ENCODE assay signal across 13 mouse cellular contexts in the genomic region with DNA sequence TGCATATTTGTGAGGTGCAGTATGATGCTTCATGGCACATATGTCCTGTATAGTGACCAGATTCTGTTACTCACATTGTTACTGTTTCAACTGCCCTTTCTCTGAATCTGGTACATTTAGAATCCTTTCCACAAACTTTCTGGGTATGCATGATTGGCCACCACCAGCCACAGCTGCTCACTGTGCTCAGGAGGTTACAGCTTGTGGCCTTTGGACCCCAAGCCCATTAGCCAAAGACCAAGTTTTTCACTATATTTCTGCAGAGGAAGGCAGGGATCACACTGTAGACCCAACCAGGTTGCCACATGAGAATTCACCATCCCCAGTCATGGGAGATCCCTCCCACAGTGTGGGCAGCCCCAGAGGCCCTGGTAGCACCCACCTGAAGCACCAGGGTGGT.
"Had no signal": no experiment of that assay in that cellular context is flagged by ENCODE, and none has a peak within 500 bp of the region (broad histone marks: within the 10 kb centered on the region; RNA-seq: fewer than 3 reads in every experiment).

No protein-coding gene starts in this region.

- H3K36me3 ChIP-seq: liver, embryonic 13.5 days had no signal

- H3K4me3 ChIP-seq: left cerebral cortex, adult 2 months; liver, embryonic 13.5 days; stomach, embryonic 15.5 days had no signal

- DNase-seq: layer of hippocampus, postnatal 36 days; liver, embryonic 13.5 days; lung, adult 2 months; lung, postnatal 14 days; lung, postnatal 4 days; midbrain, embryonic 14.5 days; thymus, postnatal 36 days had no signal

- H3K27me3 ChIP-seq: liver, embryonic 13.5 days; stomach, embryonic 15.5 days had no signal

- H3K4me2 ChIP-seq: liver, embryonic 13.5 days; midbrain, embryonic 11.5 days; stomach, embryonic 15.5 days had no signal

- H3K9ac ChIP-seq: liver, embryonic 13.5 days; stomach, embryonic 15.5 days had no signal

- H3K4me1 ChIP-seq: liver, embryonic 13.5 days; stomach, embryonic 15.5 days had no signal

- H3K27ac ChIP-seq: hindbrain, postnatal 0 days; left cerebral cortex, adult 2 months; liver, embryonic 13.5 days; stomach, embryonic 15.5 days had no signal

- H3K9me3 ChIP-seq: liver, embryonic 13.5 days; stomach, embryonic 15.5 days had no signal

- ATAC-seq: hindbrain, postnatal 0 days; inflammation-experienced regulatory T-cells, adult 6 months; intestine, embryonic 16.5 days had no signal
